Mouse (Mus musculus): ENCODE measurements around the gene Mtmr3. TPM values are rescaled to one million over a fixed set of nuclear protein-coding genes. Genes with fewer than 3 reads are reported as not detected.
A peak's percentile ranks its signal among the peaks of the same experiment; 100 is the strongest.

Mtmr3 gene
- polyA plus RNA-seq, 1 experiment from 2014 or later: 22.0 TPM

DNA sequence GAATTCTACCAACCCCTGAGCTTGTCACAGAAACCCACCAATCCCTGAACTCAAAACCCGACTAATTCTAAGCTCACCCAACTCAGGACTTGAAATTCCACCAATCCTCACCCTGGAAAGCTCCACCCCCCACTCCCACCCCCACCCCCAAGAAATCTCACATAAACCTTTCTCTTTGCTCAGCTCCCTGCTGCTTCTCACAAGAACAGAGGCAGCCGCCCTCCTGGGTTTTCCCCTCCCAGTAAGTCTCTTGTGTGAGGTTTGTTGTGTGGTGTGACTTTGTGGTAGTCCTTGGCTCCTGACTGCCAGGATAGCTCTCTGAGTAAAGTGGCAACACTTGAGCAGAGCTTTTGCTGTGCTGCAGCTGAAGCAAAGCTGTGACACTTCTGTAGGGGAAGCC lies 131.8 kb downstream of the Mtmr3 start:
- 29% methylated on average over 2 of the region's 2 CpGs for WGBS

DNA sequence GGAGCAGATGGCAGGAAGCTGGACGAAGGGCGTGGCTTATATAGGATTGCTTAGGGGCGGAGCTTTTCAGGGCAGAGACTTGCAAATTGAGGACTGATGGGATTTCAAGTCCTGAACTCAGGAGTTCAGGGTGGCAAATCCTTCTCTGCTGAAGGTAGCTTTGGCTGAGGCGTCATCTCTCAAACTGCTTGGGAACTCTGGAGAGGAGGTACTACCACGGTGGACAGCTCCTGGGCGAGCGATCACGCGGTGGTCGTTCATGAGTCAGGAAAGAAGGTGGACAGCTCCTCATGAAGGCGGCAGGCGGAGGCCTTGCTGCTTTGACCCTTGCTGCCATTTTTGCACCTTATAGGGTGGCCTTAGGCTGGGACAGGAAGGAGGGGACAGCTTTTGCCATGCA lies 133.5 kb downstream of the Mtmr3 start:
- Histone ChIP-seq H3K9me3 (ENCODE audit: low read length) (no peaks in the 10 kb centered on the region), H3K4me2 (replicated peaks; ENCODE audit: low read depth, low read length) (no peak overlapping the region), H3K4me1 (ENCODE audit: insufficient read depth, low read depth, low read length) (no peaks in the 10 kb centered on the region), H3K27me3 (replicated peaks; ENCODE audit: insufficient read depth, low read length) (no peaks in the 10 kb centered on the region), H3K9ac (replicated peaks; ENCODE audit: low read depth) (no peak overlapping the region), H3K4me3 (ENCODE audit: low read depth, low read length) (no peak overlapping the region), H3K36me3 (ENCODE audit: insufficient read depth, low read length) (no peaks in the 10 kb centered on the region), H3K27ac (ENCODE audit: low read length) (no peak overlapping the region)
- no peak for TF ChIP-seq EP300 (IDR thresholded peaks at IDR 0.05)
- TF ChIP-seq CTCF (IDR thresholded peaks at IDR 0.05): no peak
- ATAC-seq: no peak
- DNase-seq (ENCODE audit: low spot score): peak; percentile 35
- 11% methylated on average over 12 of the region's 12 CpGs for WGBS

More for the DNA sequence above, 131.8 kb downstream of the Mtmr3 start:
- ATAC-seq: no peak
- Histone ChIP-seq H3K27ac (ENCODE audit: low read length) (no peak overlapping the region), H3K4me1 (ENCODE audit: insufficient read depth, low read depth, low read length) (no peaks in the 10 kb centered on the region), H3K36me3 (ENCODE audit: insufficient read depth, low read length) (no peaks in the 10 kb centered on the region), H3K27me3 (replicated peaks; ENCODE audit: insufficient read depth, low read length) (no peaks in the 10 kb centered on the region), H3K4me2 (replicated peaks; ENCODE audit: low read depth, low read length) (no peak overlapping the region), H3K4me3 (ENCODE audit: low read depth, low read length) (no peak overlapping the region), H3K9me3 (ENCODE audit: low read length) (no peaks in the 10 kb centered on the region), H3K9ac (replicated peaks; ENCODE audit: low read depth) (no peak overlapping the region)
- no peak for DNase-seq (ENCODE audit: low spot score)
- TF ChIP-seq CTCF (IDR thresholded peaks at IDR 0.05) (no peak), EP300 (IDR thresholded peaks at IDR 0.05) (no peak)

DNA sequence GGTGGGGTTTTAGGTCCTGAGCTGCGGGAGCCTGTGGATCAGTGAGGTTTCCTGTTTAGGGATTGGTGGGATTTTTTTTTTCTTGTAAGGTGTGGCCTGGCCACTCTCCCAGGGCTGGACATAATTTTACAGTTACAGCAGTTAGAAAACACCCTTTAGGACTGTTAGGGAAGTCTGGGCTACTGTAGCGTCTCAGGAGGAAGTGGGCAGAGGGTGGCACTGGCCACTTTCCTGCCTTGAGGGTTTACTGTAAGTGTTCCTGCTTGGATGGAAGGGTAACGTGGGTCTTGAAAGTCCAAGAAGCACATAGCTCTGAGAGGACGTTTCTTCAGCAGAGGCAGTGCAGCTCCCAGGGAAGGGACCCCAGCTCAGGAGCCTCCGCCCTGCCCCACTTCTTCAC lies 134.0 kb downstream of the Mtmr3 start:
- WGBS: 40% methylated on average over 5 of the region's 5 CpGs
- Histone ChIP-seq H3K9me3 (ENCODE audit: low read length) (no peaks in the 10 kb centered on the region), H3K4me3 (ENCODE audit: low read depth, low read length) (no peak overlapping the region), H3K27ac (ENCODE audit: low read length) (no peak overlapping the region), H3K27me3 (replicated peaks; ENCODE audit: insufficient read depth, low read length) (no peaks in the 10 kb centered on the region), H3K36me3 (ENCODE audit: insufficient read depth, low read length) (no peaks in the 10 kb centered on the region), H3K4me1 (ENCODE audit: insufficient read depth, low read depth, low read length) (no peaks in the 10 kb centered on the region), H3K9ac (replicated peaks; ENCODE audit: low read depth) (no peak overlapping the region), H3K4me2 (replicated peaks; ENCODE audit: low read depth, low read length) (no peak overlapping the region)
- ATAC-seq (no peak), DNase-seq (ENCODE audit: low spot score) (no peak)
- TF ChIP-seq CTCF (IDR thresholded peaks at IDR 0.05): no peak
- no peak for TF ChIP-seq EP300 (IDR thresholded peaks at IDR 0.05)

DNA sequence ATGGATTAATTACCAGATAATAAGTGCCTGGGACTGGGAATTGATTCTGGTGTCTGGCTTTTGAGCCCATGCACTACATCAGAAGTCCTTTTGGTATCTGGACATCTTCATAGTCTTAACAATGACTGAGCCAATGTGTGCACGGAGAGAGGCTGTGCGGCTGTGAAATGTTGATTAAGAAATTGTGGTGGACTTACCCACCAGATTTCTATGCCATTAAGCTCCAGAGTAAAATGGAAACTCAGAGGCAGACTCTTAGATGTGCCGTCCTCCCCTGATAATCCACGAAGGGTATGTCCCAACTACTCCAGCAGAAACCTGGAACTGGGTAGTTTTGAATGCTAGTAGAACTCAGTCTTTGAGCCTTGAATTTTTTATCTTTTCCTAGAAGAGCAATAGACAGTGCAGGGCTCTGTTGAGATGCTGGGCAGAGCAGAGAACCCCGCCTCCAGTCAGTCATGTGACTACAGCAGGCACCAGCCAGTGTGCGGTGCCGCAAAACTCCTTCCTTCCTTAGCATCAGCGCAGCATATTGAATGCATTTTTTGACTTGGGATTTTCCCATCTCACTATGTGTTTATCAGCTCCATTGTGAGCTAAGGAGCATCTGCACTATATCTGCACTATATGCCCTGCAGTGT lies 139.6 kb downstream of the Mtmr3 start:
- Histone ChIP-seq H3K4me1 (ENCODE audit: insufficient read depth, low read depth, low read length) (no peaks in the 10 kb centered on the region), H3K9me3 (ENCODE audit: low read length) (no peaks in the 10 kb centered on the region), H3K9ac (replicated peaks; ENCODE audit: low read depth) (no peak overlapping the region), H3K36me3 (ENCODE audit: insufficient read depth, low read length) (no peaks in the 10 kb centered on the region), H3K27ac (ENCODE audit: low read length) (no peak overlapping the region), H3K4me2 (replicated peaks; ENCODE audit: low read depth, low read length) (no peak overlapping the region), H3K4me3 (ENCODE audit: low read depth, low read length) (no peak overlapping the region), H3K27me3 (replicated peaks; ENCODE audit: insufficient read depth, low read length) (no peaks in the 10 kb centered on the region)
- DNase-seq (ENCODE audit: low spot score): no peak
- TF ChIP-seq EP300 (IDR thresholded peaks at IDR 0.05) (no peak), CTCF (IDR thresholded peaks at IDR 0.05) (no peak)
- WGBS: 67% methylated on average over 8 of the region's 8 CpGs
- ATAC-seq: no peak

DNA sequence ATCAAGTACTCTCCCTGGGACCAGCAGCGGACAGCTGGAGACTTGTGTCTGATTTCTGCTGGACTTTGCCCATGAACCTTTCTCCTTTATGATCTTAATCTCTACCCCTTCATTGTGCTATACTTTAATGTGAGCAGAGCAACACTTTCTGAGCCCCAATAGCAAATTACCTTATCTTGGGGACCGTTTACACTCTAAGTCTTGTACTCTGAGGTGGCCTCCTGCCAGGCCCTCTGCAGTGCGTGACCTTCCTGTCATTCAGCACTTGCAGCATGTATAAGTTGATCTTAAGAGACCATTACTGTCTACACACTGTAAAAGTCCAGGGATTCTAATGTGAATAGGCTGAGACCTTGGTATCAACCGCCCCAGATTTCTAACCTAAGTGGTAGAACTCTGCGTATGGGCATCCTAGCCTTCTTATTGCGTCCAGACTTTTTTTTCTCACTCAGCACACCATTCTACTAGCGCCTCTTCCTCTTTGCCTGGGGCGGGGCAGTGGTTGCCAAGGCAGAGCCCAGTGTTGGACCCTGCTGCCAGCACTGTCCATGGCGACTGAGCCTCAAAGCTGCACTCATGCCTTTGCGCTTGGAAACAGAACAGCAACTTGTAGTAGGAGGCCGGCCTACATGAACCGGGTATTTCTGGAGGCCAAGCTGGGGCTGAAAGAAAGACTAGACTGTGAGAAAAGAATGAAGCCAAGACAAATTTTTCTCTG lies 142.0 kb downstream of the Mtmr3 start:
- Histone ChIP-seq H3K4me1 (ENCODE audit: insufficient read depth, low read depth, low read length) (no peaks in the 10 kb centered on the region), H3K27ac (ENCODE audit: low read length) (no peak overlapping the region), H3K4me3 (ENCODE audit: low read depth, low read length) (no peak overlapping the region), H3K9ac (replicated peaks; ENCODE audit: low read depth) (no peak overlapping the region), H3K27me3 (replicated peaks; ENCODE audit: insufficient read depth, low read length) (no peaks in the 10 kb centered on the region), H3K4me2 (replicated peaks; ENCODE audit: low read depth, low read length) (no peak overlapping the region), H3K36me3 (ENCODE audit: insufficient read depth, low read length) (no peaks in the 10 kb centered on the region), H3K9me3 (ENCODE audit: low read length) (no peaks in the 10 kb centered on the region)
- no peak for TF ChIP-seq CTCF (IDR thresholded peaks at IDR 0.05)
- TF ChIP-seq EP300 (IDR thresholded peaks at IDR 0.05): no peak
- ATAC-seq (no peak), DNase-seq (ENCODE audit: low spot score) (no peak)
- WGBS: 61% methylated on average over 12 of the region's 12 CpGs

DNA sequence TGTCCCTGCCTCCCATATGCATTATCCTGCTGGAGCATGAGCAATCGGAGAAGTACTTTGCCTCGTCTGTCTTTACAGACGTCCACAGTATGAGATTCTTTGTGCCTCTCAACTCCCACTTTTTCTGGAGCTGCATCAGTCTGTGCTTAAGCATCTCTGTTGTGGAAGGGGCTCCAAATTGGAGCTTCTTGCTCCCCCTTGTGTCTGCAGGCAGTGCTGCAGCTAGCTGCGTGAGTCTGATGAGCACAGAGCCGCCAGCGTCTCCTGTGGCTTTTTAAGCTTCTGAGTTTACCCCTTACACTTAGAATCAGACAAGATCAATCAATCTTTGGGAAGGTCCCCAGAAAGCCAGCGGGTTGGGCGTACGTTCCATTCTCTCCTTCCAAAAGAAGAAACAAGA lies 143.5 kb downstream of the Mtmr3 start:
- Histone ChIP-seq H3K27me3 (replicated peaks; ENCODE audit: insufficient read depth, low read length) (no peaks in the 10 kb centered on the region), H3K36me3 (ENCODE audit: insufficient read depth, low read length) (no peaks in the 10 kb centered on the region), H3K4me2 (replicated peaks; ENCODE audit: low read depth, low read length) (no peak overlapping the region), H3K9me3 (ENCODE audit: low read length) (no peaks in the 10 kb centered on the region), H3K9ac (replicated peaks; ENCODE audit: low read depth) (no peak overlapping the region), H3K27ac (ENCODE audit: low read length) (no peak overlapping the region), H3K4me3 (ENCODE audit: low read depth, low read length) (no peak overlapping the region), H3K4me1 (ENCODE audit: insufficient read depth, low read depth, low read length) (no peaks in the 10 kb centered on the region)
- peak; percentile 82 for TF ChIP-seq CTCF (IDR thresholded peaks at IDR 0.05)
- no peak for TF ChIP-seq EP300 (IDR thresholded peaks at IDR 0.05)
- peak; percentile 62 for DNase-seq (ENCODE audit: low spot score)
- ATAC-seq: no peak
- WGBS: 22% methylated on average over 9 of the region's 9 CpGs
